Comparison of ENCODE assay signal across 16 mouse cellular contexts in genomic region chr11:4251376-4251775, GRCm38 (mm10). TPM values are rescaled to one million over a fixed set of nuclear protein-coding genes. Genes with fewer than 3 reads are reported as not detected.
A peak's percentile ranks its signal among the peaks of the same experiment; 100 is the strongest.
DNase-seq lines count a peak whose midpoint lies in the region; ATAC-seq lines count a peak whose summit lies in the region.
"Had no signal": no experiment of that assay in that cellular context is flagged by ENCODE, and none has a peak within 500 bp of the region (broad histone marks: within the 10 kb centered on the region; RNA-seq: fewer than 3 reads in every experiment).

No protein-coding gene starts in this region.

- intact Hi-C loops in gastrocnemius, postnatal 36 days (cut with DNase I) = no loop called here

- DNase-seq in gastrocnemius, postnatal 10 days = peak; percentile 4
- DNase-seq in gastrocnemius, postnatal 36 days = no peak
- DNase-seq in thymus, postnatal 4 days = peak; percentile 24
- no peak for DNase-seq in thymus, postnatal 10 days (ENCODE audit: low spot score in 2 of 2)
- DNase-seq in kidney, adult 18-20 months = no peak
- no peak for DNase-seq in right cerebral cortex, adult 18-20 months
- no peak for DNase-seq in layer of hippocampus, postnatal 25 days (ENCODE audit: extremely low spot score in 1 of 2, low spot score in 1 of 2)
- DNase-seq: adrenal gland, adult 8-10 months; cerebellum, adult 11-12 months; cerebellum, postnatal 10 days; kidney, adult 2 months; lung, adult 2 months; thymus, postnatal 14 days had no signal

- peak; percentile 87 for ATAC-seq in megakaryocyte progenitor cell, adult 5-6 weeks (replicated peaks; ENCODE audit: poor library complexity)
- ATAC-seq: activated CD4-positive, CD25-positive, alpha-beta regulatory T cell, adult 4 months had no signal

RNA-seq across cellular contexts. Expression of gene Lif, which starts 6.0 kb away (rescaled TPM):
- under 1 TPM; 0.47 to 0.77 TPM for total RNA-seq in gastrocnemius, postnatal 10 days (2021)
- total RNA-seq in gastrocnemius, postnatal 36 days (2021) = under 1 TPM; 0.13 to 0.52 TPM
- 0.12 and 1.4 TPM in 2 replicates for total RNA-seq in megakaryocyte progenitor cell, adult 5-6 weeks (2015)
- total RNA-seq in megakaryocyte progenitor cell, adult 5-6 weeks (2017) = 0.20 and 0.37 TPM in 2 replicates
- 1 to 10 TPM; 1.3 to 2.1 TPM for total RNA-seq in layer of hippocampus, postnatal 25 days (2021)

RNA-seq across cellular contexts. Expression of gene Osm, which starts 15.2 kb away (rescaled TPM):
- not detected for total RNA-seq in gastrocnemius, postnatal 10 days (2021)
- total RNA-seq in gastrocnemius, postnatal 36 days (2021) = not detected
- total RNA-seq in megakaryocyte progenitor cell, adult 5-6 weeks (2015) = 11.4 and 20.2 TPM in 2 replicates
- 8.4 and 26.8 TPM in 2 replicates for total RNA-seq in megakaryocyte progenitor cell, adult 5-6 weeks (2017)
- under 1 TPM in 1 of 2 experiments, not detected in 1; 0.12 TPM for total RNA-seq in layer of hippocampus, postnatal 25 days (2021)
- total RNA-seq: layer of hippocampus, postnatal 10 days had no signal

RNA-seq across cellular contexts. Expression of gene Castor1, which starts 33.4 kb away (rescaled TPM):
- total RNA-seq in gastrocnemius, postnatal 10 days (2021) = 1 to 10 TPM; 5.9 to 6.9 TPM
- 1 to 10 TPM; 2.2 to 3.0 TPM for total RNA-seq in gastrocnemius, postnatal 36 days (2021)
- 0.59 and 0.61 TPM in 2 replicates for total RNA-seq in megakaryocyte progenitor cell, adult 5-6 weeks (2015)
- 0.42 and 0.47 TPM in 2 replicates for total RNA-seq in megakaryocyte progenitor cell, adult 5-6 weeks (2017)
- total RNA-seq in layer of hippocampus, postnatal 25 days (2021) = 1 to 10 TPM; 6.0 to 6.1 TPM

Comparison
In these comparisons a context has a peak if more than half of its experiments do, and no peak if none do; other contexts are left out.
1. DNase-seq: peak in gastrocnemius, postnatal 10 days (single experiment) and thymus, postnatal 4 days (single experiment); none in gastrocnemius, postnatal 36 days (0 of 2), thymus, postnatal 10 days (0 of 2), kidney, adult 18-20 months (single experiment), right cerebral cortex, adult 18-20 months (single experiment) and layer of hippocampus, postnatal 25 days (0 of 2).
2. RNA of gene Osm, which starts 15.2 kb away (total RNA-seq): 8.4 to 26.8 TPM in megakaryocyte progenitor cell, adult 5-6 weeks; 0.12 TPM in layer of hippocampus, postnatal 25 days, not detected in gastrocnemius, postnatal 10 days and not detected in gastrocnemius, postnatal 36 days; every median in the first group is over 4 times any median in the second.